Mouse (Mus musculus): ENCODE measurements around the gene Slc1a5.

The Slc1a5 gene

DNA sequence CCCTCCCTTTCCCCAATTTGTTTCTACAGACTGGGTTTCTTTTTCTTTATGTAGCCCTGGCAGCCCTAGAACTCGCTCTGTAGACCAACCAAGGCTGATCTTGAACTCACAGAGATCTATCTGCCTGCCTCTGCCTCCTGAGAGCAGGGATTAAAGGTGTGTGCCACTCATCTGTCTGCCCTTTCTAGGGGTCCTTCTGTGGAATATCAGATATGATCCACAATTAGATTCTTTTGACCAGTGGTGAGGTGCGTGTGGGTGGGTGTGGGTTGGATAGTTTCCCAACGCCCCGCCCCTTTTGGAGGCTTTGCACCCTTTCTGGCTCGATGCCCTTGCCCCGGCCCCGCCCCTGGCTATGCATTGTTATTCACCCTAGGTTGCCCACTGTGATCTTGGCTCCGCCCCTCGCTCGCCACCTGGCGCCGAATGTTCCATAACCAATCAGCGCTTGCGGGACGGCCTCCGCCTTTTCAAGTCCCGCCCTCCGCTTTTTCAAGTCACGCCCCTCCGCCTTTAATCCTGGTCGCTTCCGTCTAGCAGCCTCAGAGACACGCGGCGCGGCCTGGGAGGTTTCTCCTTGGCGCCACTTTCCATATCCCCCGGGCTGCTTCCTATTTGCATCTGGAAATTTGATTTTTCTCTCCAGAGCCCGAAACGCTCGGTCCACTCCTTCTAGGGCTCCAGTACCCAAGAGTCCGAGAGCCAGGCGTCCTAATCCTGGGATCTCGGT, at the start of gene Slc1a5:
TSS of gene Slc1a5 (plus strand) at position 516 of the 730 bp plus-strand sequence.
- DNase-seq (ENCODE audit: low spot score in 2 of 2), result peak; percentile 45 to 60

DNA sequence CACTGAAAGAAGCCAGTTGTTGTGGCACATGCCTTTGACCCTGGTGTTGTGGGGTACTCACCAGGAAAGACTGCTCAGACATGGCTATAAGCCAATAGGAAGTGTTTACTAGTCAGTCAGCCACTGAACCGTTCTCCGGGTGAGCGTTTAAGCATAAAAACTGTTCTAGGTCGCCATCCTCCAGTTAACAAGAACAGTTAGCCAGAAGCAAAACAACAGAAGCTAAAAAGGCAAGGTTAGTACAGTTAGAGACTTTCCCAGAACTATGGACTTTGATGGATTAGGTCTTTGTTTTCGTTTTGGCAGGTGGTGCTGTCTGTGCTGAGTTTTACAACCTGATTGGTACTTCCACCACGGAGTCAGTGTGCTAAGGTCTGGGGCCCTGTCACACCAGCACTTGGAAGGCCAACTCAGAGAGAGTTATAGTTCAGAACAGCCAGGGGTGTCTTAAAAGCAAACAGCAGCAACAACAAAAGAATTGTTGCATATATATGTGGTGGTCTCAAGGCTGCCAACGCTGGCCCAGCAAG, 49.2 kb upstream of the Slc1a5 start:
- no peak for DNase-seq (ENCODE audit: low spot score in 2 of 2)

DNA sequence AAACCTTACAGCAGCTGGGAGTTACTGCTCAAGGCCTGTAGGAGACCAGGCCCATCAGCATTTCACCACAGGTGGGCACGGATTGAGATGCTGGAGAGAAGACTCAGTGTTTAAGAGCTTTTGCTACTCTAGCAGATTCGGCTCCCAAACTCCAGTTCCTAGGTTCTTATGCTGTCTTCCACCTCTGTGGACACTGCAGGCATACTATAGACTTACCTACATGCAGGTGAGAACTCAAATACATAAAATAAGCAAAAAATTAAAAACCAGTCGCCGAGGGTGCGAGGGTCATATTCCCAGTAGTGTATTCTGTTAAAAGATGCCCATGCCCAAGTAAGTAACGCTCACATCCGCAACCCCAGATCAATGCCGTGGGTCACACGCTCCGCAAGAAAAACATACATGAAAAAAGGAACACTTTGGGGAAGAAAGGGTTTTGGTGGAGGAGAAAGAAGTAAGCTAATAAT, 43.5 kb upstream of the Slc1a5 start:
- peak in 1 of 2 experiments; percentile 28 for DNase-seq (ENCODE audit: low spot score in 2 of 2)

DNA sequence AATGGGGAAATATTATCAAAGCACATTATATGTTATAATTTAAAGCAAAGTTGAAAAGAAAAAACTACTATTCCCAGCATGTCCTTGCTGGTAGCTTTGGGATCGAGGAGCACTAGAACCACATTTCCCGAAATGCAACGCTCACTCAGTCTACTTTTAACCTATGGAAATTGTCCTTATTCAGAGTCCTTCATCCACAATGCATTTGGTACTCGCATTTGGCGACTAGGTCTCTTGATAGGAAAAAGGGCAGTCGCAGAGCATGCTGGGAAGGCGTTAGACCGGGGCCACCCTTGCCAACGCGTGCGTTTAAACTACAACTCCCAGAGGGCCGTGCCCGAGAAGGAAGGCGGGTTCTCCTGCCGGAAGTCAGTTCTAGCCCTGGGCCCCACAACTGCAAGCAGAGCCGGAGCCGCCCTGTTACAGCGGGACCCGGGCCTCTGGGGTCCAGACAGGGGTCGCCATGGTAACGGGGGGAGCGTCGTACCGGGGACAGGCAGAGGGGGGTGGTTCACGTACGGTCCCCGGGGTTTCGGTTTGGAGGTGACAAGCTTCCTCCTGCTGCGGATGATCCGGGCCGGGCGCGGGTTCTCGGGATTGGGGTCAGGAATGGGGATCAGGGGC, 43.0 kb upstream of the Slc1a5 start, which contains the start of gene Ap2s1:
TSS of gene Ap2s1 (plus strand) at position 338 of the 624 bp plus-strand sequence.
- DNase-seq (ENCODE audit: low spot score in 2 of 2), result peak; percentile 97 to 100

DNA sequence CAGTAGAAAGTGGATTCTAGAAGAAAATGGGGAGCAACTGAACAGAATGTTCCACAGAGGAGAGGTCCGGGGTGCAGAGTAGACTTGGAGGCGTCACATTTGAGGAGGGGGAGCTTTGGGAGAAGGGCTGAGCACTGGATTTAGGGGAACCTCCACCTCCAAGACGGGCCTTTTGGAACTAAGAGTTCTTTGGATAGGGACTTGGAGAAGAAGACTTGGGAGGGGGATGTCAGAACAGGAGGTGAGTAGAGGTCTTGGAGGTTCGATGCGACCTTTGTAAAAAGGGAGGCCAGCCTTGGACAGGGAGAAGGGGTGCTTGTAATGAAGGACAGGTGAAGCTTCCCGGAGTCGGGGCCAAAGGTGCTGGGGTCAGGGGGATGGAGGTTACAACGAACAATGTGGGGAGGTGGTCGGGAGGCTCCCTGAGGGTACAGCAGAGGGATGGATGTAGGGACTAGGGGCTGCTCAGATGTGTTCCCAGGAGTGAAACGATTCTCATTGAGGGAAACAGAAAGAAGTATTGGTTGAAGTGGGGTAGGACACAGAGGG, 42.0 kb upstream of the Slc1a5 start:
- DNase-seq (ENCODE audit: low spot score in 2 of 2), result no peak

DNA sequence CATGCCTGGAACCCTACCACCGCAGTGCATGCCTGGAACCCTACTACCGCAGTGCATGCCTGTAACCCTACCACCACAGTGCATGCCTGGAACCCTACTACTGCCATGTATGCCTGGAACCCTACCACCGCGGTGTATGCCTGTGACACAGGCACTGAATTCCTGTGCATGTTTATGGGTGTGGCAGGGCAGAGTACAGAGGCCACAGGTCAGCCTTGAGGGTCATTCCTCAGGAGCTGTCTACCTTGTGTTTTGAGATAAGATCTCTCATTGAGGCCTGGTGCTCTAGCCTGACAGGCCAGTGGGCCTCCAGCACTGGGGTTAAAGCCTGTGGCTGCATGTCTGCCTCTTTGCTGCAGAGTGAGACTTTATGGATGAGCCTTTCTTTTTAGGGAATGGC, 35.8 kb upstream of the Slc1a5 start:
- DNase-seq (ENCODE audit: low spot score in 2 of 2), result no peak

DNA sequence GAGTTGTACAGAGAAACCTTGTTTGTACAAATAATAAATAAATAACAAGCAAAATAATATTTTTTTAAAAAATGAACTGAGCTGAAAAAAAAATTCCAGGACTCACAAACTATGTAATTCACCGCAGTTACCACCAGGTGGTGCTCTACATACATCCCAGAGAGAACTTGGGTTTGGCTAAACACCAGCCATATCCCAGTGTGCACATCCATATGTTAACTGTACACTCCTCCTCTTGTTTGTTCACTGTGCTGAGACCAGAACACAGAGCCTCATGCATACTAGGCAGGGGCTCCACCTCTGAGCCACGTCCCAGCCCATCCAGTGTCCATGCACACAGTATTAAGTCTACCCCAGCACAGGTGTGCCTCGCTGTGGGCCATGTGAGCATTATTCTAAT, 35.0 kb upstream of the Slc1a5 start:
- DNase-seq (ENCODE audit: low spot score in 2 of 2), result peak in 1 of 2 experiments; percentile 48

DNA sequence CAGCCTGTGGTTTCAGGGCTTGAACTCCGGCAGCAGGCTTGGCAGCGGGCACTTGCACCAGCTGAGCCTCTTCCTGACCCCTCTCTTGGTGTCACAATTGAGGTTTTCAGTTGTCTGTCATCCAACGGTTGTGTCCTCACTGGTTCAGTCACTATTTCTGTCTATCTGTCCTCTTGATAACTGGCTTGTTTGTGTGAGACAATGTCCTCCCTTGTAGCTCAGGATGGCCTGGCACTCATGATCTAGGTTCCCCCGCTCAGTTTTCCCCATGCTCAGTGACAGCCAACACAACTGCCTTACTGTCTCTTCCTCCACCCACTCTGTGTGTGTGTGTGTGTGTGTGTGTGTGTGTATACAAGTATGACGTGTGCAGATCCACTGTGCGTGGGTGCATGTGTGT, 33.5 kb upstream of the Slc1a5 start:
- no peak for DNase-seq (ENCODE audit: low spot score in 2 of 2)

DNA sequence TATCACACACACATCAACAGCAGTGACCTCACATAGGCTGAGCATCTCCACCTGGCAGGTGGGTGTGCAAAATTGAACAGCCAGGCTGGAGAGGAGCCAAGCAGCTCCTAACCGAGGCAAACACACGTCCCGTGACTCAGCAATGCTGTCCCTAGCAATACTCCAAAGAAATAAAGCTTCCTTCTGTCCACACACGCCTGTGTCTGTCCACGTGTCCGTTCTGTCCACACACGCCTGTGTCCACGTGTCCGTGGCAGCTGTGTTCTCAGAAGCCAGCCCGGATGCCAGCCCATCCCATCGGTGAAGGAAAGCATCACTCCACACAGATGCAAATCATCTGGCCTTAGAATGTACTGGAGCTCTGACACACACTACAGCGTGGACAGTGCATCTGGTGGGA, 29.1 kb upstream of the Slc1a5 start:
- no peak for DNase-seq (ENCODE audit: low spot score in 2 of 2)

DNA sequence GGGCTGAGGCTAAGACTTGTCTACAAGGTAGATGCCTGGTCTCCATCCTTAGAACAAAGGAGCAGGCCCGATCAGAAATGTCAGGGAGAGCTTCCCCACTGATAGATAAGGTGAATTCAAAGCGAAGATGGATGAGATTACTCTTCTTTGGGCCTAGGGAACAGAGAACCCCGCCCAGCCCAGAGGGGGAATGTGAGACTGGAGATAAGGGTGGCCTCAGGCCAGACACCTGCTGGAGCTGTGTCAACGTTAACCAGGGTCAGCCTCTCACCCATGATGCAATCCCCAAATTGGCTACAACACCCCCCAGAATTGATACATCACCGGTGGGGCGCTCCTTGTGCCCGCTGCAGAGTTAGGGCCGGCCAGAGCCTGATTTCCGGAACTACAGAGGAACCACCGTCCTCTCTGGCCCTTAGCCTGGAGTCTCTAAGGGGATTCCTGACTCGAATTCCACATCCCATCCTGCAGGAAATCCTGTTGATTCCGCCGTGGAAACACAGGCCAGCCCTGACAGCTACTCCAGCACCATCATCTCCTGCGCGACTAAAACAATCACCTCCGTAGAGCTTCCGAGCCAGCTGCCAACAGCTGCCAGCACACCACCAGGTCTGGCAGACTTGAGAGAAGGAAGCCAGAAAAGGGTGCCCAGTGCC, 25.6 kb upstream of the Slc1a5 start:
- DNase-seq (ENCODE audit: low spot score in 2 of 2), result no peak

DNA sequence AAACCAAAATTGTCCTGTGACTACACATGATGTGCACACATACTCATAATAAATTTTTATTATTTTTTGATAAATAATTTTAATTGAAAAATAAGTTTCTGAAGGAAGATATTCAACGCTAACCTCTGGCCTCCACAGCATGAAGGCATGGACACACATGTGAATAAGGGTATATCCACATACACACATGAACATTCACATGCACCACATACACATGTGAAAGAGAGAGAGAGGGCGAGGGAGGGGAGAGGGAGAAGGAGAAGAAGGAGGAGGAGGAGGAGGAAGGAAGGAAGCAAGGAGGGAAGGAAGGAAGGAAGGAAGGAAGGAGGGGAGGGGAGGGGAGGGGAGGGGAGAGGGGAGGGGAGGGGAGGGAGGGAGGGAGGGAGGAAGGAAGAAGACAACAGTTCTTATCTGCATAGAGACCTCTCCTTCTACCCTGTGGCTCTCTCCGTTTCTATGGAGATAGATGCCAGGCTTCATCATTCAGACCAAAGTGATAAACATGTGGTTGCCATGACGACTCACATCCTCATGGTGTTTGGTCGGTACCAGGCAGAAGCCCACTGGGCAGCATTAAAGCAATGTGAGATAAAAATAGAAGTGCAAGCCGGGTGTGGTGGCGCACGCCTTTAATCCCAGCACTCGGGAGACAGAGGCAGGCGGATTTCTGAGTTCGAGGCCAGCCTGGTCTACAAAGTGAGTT, 22.1 kb upstream of the Slc1a5 start:
- no peak for DNase-seq (ENCODE audit: low spot score in 2 of 2)

DNA sequence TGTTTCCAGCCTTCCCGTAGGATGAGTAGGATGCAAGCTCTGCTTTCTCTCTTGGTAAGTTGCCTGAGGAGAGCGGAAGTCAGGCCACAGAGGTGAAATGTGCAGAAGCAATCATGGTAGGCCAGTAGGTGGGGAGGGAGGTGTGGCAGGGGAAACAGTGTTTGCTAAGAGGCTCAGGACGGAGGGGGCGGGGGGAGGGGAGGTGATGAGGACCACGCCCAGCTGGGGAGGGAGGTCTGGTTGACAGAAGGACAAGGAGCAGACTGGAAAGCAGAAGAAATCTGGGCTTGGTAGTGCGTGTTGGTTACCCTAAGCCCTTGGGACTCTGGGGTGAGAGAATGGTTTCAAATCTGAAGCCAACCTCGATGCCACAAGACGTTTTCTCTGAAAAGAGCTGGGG, 20.8 kb upstream of the Slc1a5 start:
- no peak for DNase-seq (ENCODE audit: low spot score in 2 of 2)

DNA sequence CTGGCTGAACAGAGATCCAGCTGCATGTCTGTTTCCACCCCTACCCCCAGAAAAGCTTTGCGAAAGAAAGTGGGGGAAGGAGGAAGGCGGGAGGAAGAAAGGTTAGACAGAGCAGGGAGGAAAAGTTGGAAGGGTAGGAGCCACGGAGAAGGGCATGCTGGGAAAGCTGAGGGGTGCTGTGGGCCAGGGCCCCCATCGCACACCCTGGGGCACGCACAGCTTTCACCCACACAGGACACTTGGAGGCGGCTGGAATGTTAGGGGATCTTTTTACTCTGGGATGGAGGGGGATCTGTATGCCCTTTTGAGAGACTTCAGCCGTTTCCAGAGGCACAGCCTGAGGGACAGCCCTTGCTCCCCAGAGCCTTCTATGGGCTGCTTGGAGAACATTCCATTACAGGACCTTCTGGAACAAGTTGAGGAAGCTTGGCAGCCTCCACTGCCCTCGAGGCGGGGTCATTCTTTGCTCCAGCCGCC, 20.1 kb upstream of the Slc1a5 start:
- DNase-seq (ENCODE audit: low spot score in 2 of 2), result no peak

DNA sequence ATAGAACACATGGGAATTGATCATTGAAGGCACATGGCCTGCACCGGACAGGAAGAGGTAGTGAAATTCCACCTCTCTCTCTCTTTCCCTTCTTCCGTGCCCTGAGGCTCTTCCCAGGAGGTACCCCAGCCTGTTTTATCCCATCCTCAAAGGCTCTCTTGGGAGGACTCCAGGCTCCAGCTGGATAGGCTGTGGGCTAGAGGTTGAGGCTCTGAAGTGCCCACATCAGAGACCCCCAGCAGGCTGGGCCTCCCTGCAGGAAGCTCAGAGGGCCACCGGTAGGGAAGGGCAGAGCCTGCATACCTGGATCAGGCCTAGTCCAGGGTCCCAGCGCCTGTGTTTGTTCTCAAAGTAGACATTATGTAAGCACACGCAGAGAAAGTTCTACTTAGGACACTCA, 19.5 kb upstream of the Slc1a5 start:
- DNase-seq (ENCODE audit: low spot score in 2 of 2), result no peak

DNA sequence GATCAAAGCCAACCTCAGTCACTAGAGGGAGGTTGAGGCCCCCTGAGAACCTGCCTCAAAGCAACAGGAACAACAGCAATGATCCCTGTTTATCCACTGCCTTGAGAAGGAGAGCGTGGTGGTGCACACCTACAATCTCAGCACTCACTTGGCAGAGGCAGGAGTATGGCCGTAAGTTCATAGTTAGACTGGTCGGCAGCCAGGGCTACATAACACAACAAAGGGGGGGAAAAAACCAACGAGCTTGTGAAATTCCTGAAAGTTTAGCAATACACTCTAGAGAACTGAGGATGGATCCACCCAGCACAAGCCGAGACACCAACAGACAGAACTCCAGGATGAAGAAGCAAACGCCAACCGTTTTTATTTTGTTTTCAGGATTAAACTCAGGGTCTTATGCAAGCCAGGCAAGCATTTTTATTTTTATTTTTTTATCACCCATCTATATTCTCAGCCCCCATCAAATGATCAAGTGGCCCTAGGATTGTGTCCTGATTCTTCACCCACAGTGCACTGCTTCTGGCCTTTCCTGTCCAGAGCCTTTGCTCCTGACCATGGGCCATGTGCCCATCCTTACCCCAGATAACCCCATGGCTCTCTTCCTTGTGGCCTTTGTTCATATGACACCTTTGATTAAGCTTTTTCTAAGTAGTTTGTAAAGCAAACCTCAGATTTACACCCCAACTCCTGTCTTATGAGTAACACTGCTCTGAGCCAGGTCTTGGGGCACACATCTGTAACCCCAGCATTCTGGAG, 17.5 kb upstream of the Slc1a5 start:
- DNase-seq (ENCODE audit: low spot score in 2 of 2), result no peak

DNA sequence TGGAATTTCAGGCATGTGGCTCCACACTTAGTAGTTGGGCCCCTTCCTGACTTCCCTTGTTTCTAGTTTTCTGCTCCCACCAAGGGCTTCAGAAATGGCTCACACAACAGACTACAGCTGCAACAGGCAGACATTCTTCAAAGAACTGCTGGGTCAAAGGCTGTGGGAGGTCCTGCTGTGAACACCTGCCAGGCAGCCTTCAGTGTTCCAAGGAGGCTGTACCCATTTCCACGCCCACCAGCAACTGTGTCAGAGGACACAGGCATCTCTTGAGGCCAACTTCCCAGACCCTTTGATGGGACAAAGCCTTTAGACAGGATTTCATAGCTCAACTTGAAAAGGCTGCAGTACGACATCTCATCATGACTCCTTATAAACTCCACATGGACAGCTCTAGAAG, 14.7 kb upstream of the Slc1a5 start:
- no peak for DNase-seq (ENCODE audit: low spot score in 2 of 2)

DNA sequence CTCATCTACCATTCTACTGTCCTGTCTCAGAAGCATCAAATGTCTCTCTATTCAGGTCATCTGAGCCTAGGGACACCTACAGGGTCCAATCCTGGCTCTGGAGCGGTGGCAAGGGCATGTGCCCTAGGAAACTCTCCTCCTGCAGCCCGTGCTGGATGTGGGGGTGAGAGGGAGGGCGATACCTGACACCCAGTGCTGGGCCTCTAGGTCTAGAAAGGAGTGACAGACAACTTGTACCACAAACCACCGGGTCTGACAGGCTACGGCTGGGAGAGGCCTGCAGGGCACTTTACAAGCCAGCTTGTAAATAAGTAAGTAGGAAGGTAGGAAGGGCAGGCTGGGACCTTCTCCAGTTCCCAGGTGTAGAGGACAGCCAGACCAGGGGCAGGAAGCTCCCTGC, 5.3 kb upstream of the Slc1a5 start:
- DNase-seq (ENCODE audit: low spot score in 2 of 2), result no peak

DNA sequence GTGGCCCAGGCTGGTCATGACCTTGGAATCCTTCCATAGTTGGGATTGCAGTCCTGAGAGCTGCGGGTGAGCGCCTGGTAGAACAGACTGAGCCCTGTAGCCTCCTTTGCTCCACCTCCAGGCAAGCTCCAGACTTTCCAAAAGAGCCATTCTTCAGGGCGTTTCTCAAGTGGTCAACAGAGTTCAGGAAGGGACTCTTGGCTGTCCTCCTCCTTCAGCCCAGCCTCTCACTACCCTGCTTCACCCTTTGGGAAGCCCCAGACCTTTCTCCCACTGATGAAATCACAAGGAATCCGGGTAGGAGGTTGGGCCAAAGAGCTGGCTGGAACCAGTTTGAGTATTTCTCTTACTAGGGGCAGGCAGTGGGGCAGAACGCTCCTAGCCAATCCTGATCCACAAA, 1.1 kb upstream of the Slc1a5 start:
- DNase-seq (ENCODE audit: low spot score in 2 of 2), result no peak

DNA sequence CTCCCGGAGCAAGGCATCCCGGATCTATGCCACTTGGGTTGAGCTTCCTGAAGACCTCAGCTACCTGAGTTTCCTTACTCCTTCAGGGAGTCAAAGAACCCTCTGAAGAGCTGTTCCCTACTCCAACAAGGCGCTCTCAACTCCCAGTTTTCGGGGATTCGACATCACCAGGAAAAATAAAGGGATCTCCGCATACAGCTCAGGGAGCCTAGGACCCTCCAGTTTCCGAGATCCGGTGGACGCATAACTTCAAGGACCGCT, 345 bp downstream of the Slc1a5 start:
- no peak for DNase-seq (ENCODE audit: low spot score in 2 of 2)

DNA sequence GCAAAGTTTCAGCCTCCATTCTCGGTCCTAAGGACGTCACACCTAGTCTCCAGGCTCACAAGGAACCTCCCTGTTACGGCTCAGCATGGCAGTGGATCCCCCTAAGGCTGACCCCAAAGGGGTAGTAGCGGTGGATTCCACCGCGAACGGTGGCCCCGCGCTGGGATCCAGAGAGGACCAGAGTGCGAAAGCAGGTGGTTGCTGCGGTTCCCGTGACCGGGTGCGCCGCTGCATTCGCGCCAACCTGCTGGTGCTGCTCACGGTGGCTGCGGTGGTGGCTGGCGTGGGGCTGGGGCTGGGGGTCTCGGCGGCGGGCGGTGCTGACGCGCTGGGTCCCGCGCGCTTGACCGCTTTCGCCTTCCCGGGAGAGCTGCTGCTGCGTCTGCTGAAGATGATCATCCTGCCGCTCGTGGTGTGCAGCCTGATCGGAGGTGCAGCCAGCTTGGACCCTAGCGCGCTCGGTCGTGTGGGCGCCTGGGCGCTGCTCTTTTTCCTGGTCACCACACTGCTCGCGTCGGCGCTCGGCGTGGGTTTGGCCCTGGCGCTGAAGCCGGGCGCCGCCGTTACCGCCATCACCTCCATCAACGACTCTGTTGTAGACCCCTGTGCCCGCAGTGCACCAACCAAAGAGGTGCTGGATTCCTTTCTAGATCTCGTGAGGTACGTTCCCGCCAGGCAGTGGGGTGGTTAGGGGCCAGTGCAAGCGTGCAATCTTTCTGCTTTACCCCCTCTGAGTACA, 845 bp downstream of the Slc1a5 start:
- no peak for DNase-seq (ENCODE audit: low spot score in 2 of 2)

Measured in frontal cortex, postnatal 36 days (tissue).